Mouse (Mus musculus) kidney, embryonic 15.5 days (tissue): ENCODE data around the gene Pde7b. TPM values are rescaled to one million over a fixed set of nuclear protein-coding genes. Genes with fewer than 3 reads are reported as not detected.

Experiments used
- ATAC-seq: fragments of 200-750 bp; cut with Nextera tagmentation; replicated peaks from 2 replicates; pipeline ENCODE4 v1.8.0; 2017; ENCODE audit warnings: moderate TSS enrichment; ENCODE audit not compliant: low FRiP score
- H3K27ac ChIP-seq: fragments of 300-500 bp; sonication (generic); 2 replicates; pipeline ENCODE4 v1.5.1; 2015; ENCODE audit warnings: mild to moderate bottlenecking, inconsistent platforms
- H3K27me3 ChIP-seq: fragments of 300-500 bp; sonication (generic); 2 replicates; pipeline ENCODE4 v1.6.1; 2015; ENCODE audit warnings: inconsistent platforms
- H3K36me3 ChIP-seq: fragments of 300-500 bp; sonication (generic); 2 replicates; pipeline ENCODE4 v1.6.1; 2015; ENCODE audit warnings: inconsistent platforms
- H3K4me1 ChIP-seq: fragments of 300-500 bp; sonication (generic); 2 replicates; pipeline ENCODE4 v1.6.1; 2015; ENCODE audit warnings: inconsistent platforms
- H3K4me2 ChIP-seq: fragments of 300-500 bp; sonication (generic); 2 replicates; pipeline ENCODE4 v1.6.1; 2015; ENCODE audit warnings: moderate library complexity, mild to moderate bottlenecking, inconsistent platforms
- H3K4me3 ChIP-seq: fragments of 300-500 bp; sonication (generic); replicated peaks from 2 replicates; pipeline ENCODE4 v1.5.1; 2015; ENCODE audit warnings: mild to moderate bottlenecking, inconsistent platforms
- H3K9ac ChIP-seq: fragments of 300-500 bp; sonication (generic); 2 replicates; pipeline ENCODE4 v1.6.1; 2015; ENCODE audit warnings: mild to moderate bottlenecking, inconsistent platforms
- H3K9me3 ChIP-seq: fragments of 300-500 bp; sonication (generic); replicated peaks from 2 replicates; pipeline ENCODE4 v1.6.1; 2016; ENCODE audit warnings: inconsistent platforms
- WGBS: fragments of 180-500 bp; shearing (Covaris S2); methylation state at CpG from one replicate; pipeline ENCODE4 v1.1.7; 2015; ENCODE audit warnings: mixed read lengths; 5-methylcytosine and 5-hydroxymethylcytosine counted together
- polyA plus RNA-seq: library from polyadenylated mRNA; unstranded; fragments of >200 nt; fragmentation: Nextera tagmentation; extraction: Ambion mirVana; gene quantifications from 2 replicates; pipeline ENCODE4 v1.2.1, GENCODE M21; 2015

Pde7b gene
- polyA plus RNA-seq, 1 experiment from 2014 or later = 5.3 TPM

GRCm38 (mm10) chr10:20739801-20740200 lies 14.9 kb upstream of the Pde7b start:
- H3K27me3 ChIP-seq = no peaks in the 10 kb centered on the region
- no peaks in the 10 kb centered on the region for H3K36me3 ChIP-seq
- H3K4me2 ChIP-seq = no peak overlapping the region
- 72% methylated on average over 3 of the region's 3 CpGs for WGBS
- no peak overlapping the region for H3K4me3 ChIP-seq
- ATAC-seq = no peak
- H3K9me3 ChIP-seq = no peaks in the 10 kb centered on the region
- no peak overlapping the region for H3K9ac ChIP-seq
- no peak overlapping the region for H3K27ac ChIP-seq
- H3K4me1 ChIP-seq = peaks cover 6% of the 10 kb centered on the region

GRCm38 (mm10) chr10:20737146-20737545 lies 12.3 kb upstream of the Pde7b start:
- H3K36me3 ChIP-seq = no peaks in the 10 kb centered on the region
- 26% methylated on average over 4 of the region's 4 CpGs for WGBS
- H3K4me2 ChIP-seq = no peak overlapping the region
- H3K4me3 ChIP-seq = no peak overlapping the region
- no peaks in the 10 kb centered on the region for H3K27me3 ChIP-seq
- H3K9ac ChIP-seq = no peak overlapping the region
- H3K9me3 ChIP-seq = no peaks in the 10 kb centered on the region
- peaks cover 6% of the 10 kb centered on the region for H3K4me1 ChIP-seq
- no peak for ATAC-seq
- no peak overlapping the region for H3K27ac ChIP-seq

GRCm38 (mm10) chr10:20735775-20736449 lies 11.0 kb upstream of the Pde7b start:
- Histone ChIP-seq H3K9me3 (no peaks in the 10 kb centered on the region), H3K4me1 (peaks cover 6% of the 10 kb centered on the region), H3K9ac (no peak overlapping the region), H3K27ac (no peak overlapping the region), H3K27me3 (no peaks in the 10 kb centered on the region), H3K4me2 (no peak overlapping the region), H3K4me3 (no peak overlapping the region), H3K36me3 (no peaks in the 10 kb centered on the region)
- 69% methylated on average over 3 of the region's 3 CpGs for WGBS
- 0 out of 2 replicates have a peak, but pooled peaks have one; percentile 22 for ATAC-seq

- no peaks in the 10 kb centered on the region for H3K36me3 ChIP-seq
- H3K4me2 ChIP-seq = no peak overlapping the region
- H3K4me1 ChIP-seq = peaks cover 6% of the 10 kb centered on the region
- WGBS = 70% methylated on average over 5 of the region's 5 CpGs
- H3K27ac ChIP-seq = no peak overlapping the region
- H3K9me3 ChIP-seq = no peaks in the 10 kb centered on the region
- H3K4me3 ChIP-seq = no peak overlapping the region
- H3K9ac ChIP-seq = no peak overlapping the region
- no peaks in the 10 kb centered on the region for H3K27me3 ChIP-seq
- ATAC-seq = no peak
Observed at GRCm38 (mm10) chr10:20733576-20733975, 8.7 kb upstream of the Pde7b start.

GRCm38 (mm10) chr10:20732180-20732579 lies 7.3 kb upstream of the Pde7b start:
- H3K4me1 ChIP-seq = peaks cover 2% of the 10 kb centered on the region; the same call in 1 of the 2 replicates
- no peak overlapping the region for H3K9ac ChIP-seq
- no peak for ATAC-seq
- no peak overlapping the region for H3K4me2 ChIP-seq
- no peaks in the 10 kb centered on the region for H3K36me3 ChIP-seq
- WGBS = 69% methylated on average over 2 of the region's 2 CpGs
- H3K27me3 ChIP-seq = no peaks in the 10 kb centered on the region
- no peak overlapping the region for H3K27ac ChIP-seq
- H3K9me3 ChIP-seq = no peaks in the 10 kb centered on the region
- no peak overlapping the region for H3K4me3 ChIP-seq

GRCm38 (mm10) chr10:20730034-20730433 lies 5.2 kb upstream of the Pde7b start:
- no peak overlapping the region for H3K27ac ChIP-seq
- WGBS = 73% methylated on average over 1 of the region's 1 CpGs
- H3K4me1 ChIP-seq = peaks cover 8% of the 10 kb centered on the region
- no peak overlapping the region for H3K4me2 ChIP-seq
- ATAC-seq = no peak
- no peaks in the 10 kb centered on the region for H3K27me3 ChIP-seq
- no peaks in the 10 kb centered on the region for H3K36me3 ChIP-seq
- H3K9me3 ChIP-seq = no peaks in the 10 kb centered on the region
- no peak overlapping the region for H3K9ac ChIP-seq
- H3K4me3 ChIP-seq = no peak overlapping the region

GRCm38 (mm10) chr10:20725384-20725983 lies 606 bp upstream of the Pde7b start:
- Histone ChIP-seq H3K4me1 (peaks cover 28% of the 10 kb centered on the region), H3K9ac (no peak overlapping the region), H3K4me2 (peak overlapping the region; percentile 60), H3K9me3 (no peaks in the 10 kb centered on the region), H3K4me3 (peak overlapping the region; percentile 42), H3K36me3 (no peaks in the 10 kb centered on the region), H3K27me3 (no peaks in the 10 kb centered on the region), H3K27ac (peak overlapping the region; percentile 62)
- 52% methylated on average over 8 of the region's 8 CpGs for WGBS
- peak; percentile 47 for ATAC-seq

- Histone ChIP-seq H3K4me2 (peak overlapping the region; percentile 60), H3K27ac (peak overlapping the region; percentile 62), H3K9me3 (no peaks in the 10 kb centered on the region), H3K27me3 (no peaks in the 10 kb centered on the region), H3K36me3 (no peaks in the 10 kb centered on the region), H3K9ac (peak overlapping the region; percentile 32), H3K4me3 (peak overlapping the region; percentile 42), H3K4me1 (peaks cover 28% of the 10 kb centered on the region)
- ATAC-seq = no peak
- WGBS = 14% methylated on average over 10 of the region's 10 CpGs
Observed at GRCm38 (mm10) chr10:20724451-20724850, 427 bp downstream of the Pde7b start.

- Histone ChIP-seq H3K4me3 (peak overlapping the region; percentile 42), H3K36me3 (no peaks in the 10 kb centered on the region), H3K27ac (peak overlapping the region; percentile 62), H3K4me1 (peaks cover 28% of the 10 kb centered on the region), H3K9me3 (no peaks in the 10 kb centered on the region), H3K27me3 (no peaks in the 10 kb centered on the region), H3K4me2 (peak overlapping the region; percentile 60), H3K9ac (peak overlapping the region; percentile 32)
- no peak for ATAC-seq
- WGBS = 8% methylated on average over 3 of the region's 3 CpGs
Observed at GRCm38 (mm10) chr10:20723962-20724361, 916 bp downstream of the Pde7b start.

GRCm38 (mm10) chr10:20723521-20723915 lies 1.4 kb downstream of the Pde7b start:
- no peak; the same call in 1 of the 2 replicates for ATAC-seq
- 33% methylated on average over 3 of the region's 3 CpGs for WGBS
- Histone ChIP-seq H3K27ac (peak overlapping the region; percentile 70), H3K9ac (no peak overlapping the region), H3K27me3 (no peaks in the 10 kb centered on the region), H3K4me2 (peak overlapping the region; percentile 60), H3K36me3 (no peaks in the 10 kb centered on the region), H3K9me3 (no peaks in the 10 kb centered on the region), H3K4me1 (peaks cover 28% of the 10 kb centered on the region), H3K4me3 (peak overlapping the region; percentile 42)

- Histone ChIP-seq H3K9me3 (no peaks in the 10 kb centered on the region), H3K27ac (peak overlapping the region; percentile 70), H3K4me1 (peaks cover 28% of the 10 kb centered on the region), H3K27me3 (no peaks in the 10 kb centered on the region), H3K36me3 (no peaks in the 10 kb centered on the region), H3K4me3 (peak overlapping the region; percentile 42), H3K9ac (no peak overlapping the region), H3K4me2 (peak overlapping the region; percentile 60)
- 33% methylated on average over 9 of the region's 9 CpGs for WGBS
- ATAC-seq = no peak
Observed at GRCm38 (mm10) chr10:20722651-20723520, 2.0 kb downstream of the Pde7b start.

GRCm38 (mm10) chr10:20719201-20719600 lies 5.7 kb downstream of the Pde7b start:
- H3K9me3 ChIP-seq = no peaks in the 10 kb centered on the region
- no peak for ATAC-seq
- no peak overlapping the region for H3K27ac ChIP-seq
- no peaks in the 10 kb centered on the region for H3K36me3 ChIP-seq
- 58% methylated on average over 2 of the region's 2 CpGs for WGBS
- peaks cover 14% of the 10 kb centered on the region for H3K4me1 ChIP-seq
- no peaks in the 10 kb centered on the region for H3K27me3 ChIP-seq
- no peak overlapping the region for H3K9ac ChIP-seq
- H3K4me3 ChIP-seq = no peak overlapping the region
- H3K4me2 ChIP-seq = no peak overlapping the region
